Mouse (Mus musculus): ENCODE data around the gene Cluap1. TPM values are rescaled to one million over a fixed set of nuclear protein-coding genes. Genes with fewer than 3 reads are reported as not detected.

Gene Cluap1
- polyA plus RNA-seq, 1 experiment, result 17.0 TPM

- Histone ChIP-seq H3K27me3 (replicated peaks) (no peaks in the 10 kb centered on the region), H3K36me3 (replicated peaks; ENCODE audit: low read length) (peaks cover 45% of the 10 kb centered on the region), H3K4me1 (peaks cover 64% of the 10 kb centered on the region), H3K4me3 (replicated peaks) (peak within 1 kb of the TSS; percentile 89), H3K9me3 (no peaks in the 10 kb centered on the region)
- TF ChIP-seq FLI1 (IDR thresholded peaks at IDR 0.05; ENCODE audit: low read length), result no peak
- TF ChIP-seq GATA1 (IDR thresholded peaks at IDR 0.05; ENCODE audit: borderline replicate concordance, low read length), result no peak
Observed at GRCm38 (mm10) chr16:3976251-3976671, 67.7 kb downstream of the Cluap1 start, which contains the start of gene Nlrc3. Gene Nlrc3 (minus strand): TSS chr16:3976632.

- TF ChIP-seq FLI1 (IDR thresholded peaks at IDR 0.05; ENCODE audit: low read length), result no peak
- TF ChIP-seq GATA1 (IDR thresholded peaks at IDR 0.05; ENCODE audit: borderline replicate concordance, low read length), result no peak
- H3K4me3 ChIP-seq (replicated peaks), result peak overlapping the region; percentile 89
- no peaks in the 10 kb centered on the region for H3K27me3 ChIP-seq (replicated peaks)
- H3K9me3 ChIP-seq, result no peaks in the 10 kb centered on the region
- H3K36me3 ChIP-seq (replicated peaks; ENCODE audit: low read length), result peaks cover 49% of the 10 kb centered on the region
- peaks cover 69% of the 10 kb centered on the region for H3K4me1 ChIP-seq
Observed at GRCm38 (mm10) chr16:3976712-3977111, 68.1 kb downstream of the Cluap1 start.

DNA sequence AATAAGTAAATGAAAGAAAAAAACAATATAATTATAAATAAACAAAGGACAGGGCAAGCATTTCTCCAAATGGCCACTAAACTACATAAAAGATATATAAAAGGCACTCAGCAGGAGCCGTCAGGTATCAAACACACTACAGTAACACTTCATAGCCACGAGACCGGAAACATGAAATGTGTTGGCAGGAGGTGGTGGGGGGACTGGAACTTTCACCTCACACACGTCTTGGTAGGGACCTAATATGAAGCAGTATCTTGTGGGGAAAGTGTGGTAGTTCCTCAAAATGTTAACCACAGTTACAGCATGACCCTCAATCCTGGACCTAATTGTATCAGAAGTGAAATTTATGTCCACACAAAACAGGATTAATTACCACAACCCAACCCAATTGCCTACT is 73.6 kb downstream of the Cluap1 start:
- Histone ChIP-seq H3K4me3 (replicated peaks) (no peak overlapping the region), H3K27me3 (replicated peaks) (no peaks in the 10 kb centered on the region), H3K4me1 (peaks cover 53% of the 10 kb centered on the region), H3K36me3 (replicated peaks; ENCODE audit: low read length) (peaks cover 99% of the 10 kb centered on the region), H3K9me3 (no peaks in the 10 kb centered on the region)
- TF ChIP-seq FLI1 (IDR thresholded peaks at IDR 0.05; ENCODE audit: low read length) (no peak), GATA1 (IDR thresholded peaks at IDR 0.05; ENCODE audit: borderline replicate concordance, low read length) (no peak)

DNA sequence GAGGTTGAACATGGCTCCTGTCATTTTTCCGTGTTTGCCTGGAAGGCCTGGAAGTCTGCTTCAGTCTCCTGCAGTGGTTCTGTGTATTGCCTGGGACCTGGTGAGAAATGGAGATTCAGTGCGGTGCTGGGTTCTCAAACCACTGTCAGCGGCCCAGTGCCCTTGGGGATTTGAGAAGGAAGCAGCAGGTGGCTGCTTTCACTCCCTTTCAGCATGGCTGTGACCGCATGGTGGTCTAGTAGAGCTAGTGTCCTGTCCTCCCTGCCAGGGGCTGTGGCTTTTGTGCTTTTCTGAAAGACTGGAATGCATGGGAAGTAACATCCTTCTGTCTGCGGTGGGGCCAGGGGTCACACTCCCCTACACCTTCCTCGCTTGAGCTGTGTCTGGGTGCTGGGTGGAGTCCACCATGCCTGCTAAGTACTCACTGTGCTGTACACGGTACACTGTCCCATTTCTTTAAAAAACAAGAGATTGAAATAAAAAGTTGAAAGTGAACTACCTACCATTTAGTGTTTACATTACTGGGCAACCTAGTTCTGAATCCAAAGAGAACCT is 74.6 kb downstream of the Cluap1 start:
- Histone ChIP-seq H3K9me3 (no peaks in the 10 kb centered on the region), H3K36me3 (replicated peaks; ENCODE audit: low read length) (peaks cover 99% of the 10 kb centered on the region), H3K27me3 (replicated peaks) (no peaks in the 10 kb centered on the region), H3K4me3 (replicated peaks) (no peak overlapping the region), H3K4me1 (peaks cover 43% of the 10 kb centered on the region)
- TF ChIP-seq FLI1 (IDR thresholded peaks at IDR 0.05; ENCODE audit: low read length) (no peak), GATA1 (IDR thresholded peaks at IDR 0.05; ENCODE audit: borderline replicate concordance, low read length) (no peak)

DNA sequence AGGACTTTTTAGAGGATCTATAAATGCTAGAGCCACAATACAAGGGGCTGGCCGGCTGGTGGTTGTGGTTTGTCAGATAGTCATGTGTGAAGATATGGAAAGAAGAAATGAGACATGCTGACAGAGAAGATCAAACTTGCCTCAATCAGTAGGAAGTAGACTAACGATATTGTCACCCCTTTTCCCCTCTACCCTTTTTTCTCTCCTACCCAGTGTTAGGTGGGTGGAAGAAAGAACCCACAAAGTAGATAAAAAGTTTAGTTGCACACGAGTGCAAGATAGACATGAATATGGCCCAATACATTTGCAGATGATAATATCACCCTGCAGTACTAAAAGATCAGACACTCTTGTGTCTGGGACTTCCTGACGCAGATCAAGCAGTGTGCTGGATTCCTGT is 79.8 kb downstream of the Cluap1 start:
- Histone ChIP-seq H3K27me3 (replicated peaks) (no peaks in the 10 kb centered on the region), H3K4me3 (replicated peaks) (no peak overlapping the region), H3K36me3 (replicated peaks; ENCODE audit: low read length) (peaks cover 96% of the 10 kb centered on the region), H3K4me1 (peaks cover 4% of the 10 kb centered on the region), H3K9me3 (no peaks in the 10 kb centered on the region)
- TF ChIP-seq FLI1 (IDR thresholded peaks at IDR 0.05; ENCODE audit: low read length), result no peak
- no peak for TF ChIP-seq GATA1 (IDR thresholded peaks at IDR 0.05; ENCODE audit: borderline replicate concordance, low read length)

Other genes starting within 250 kb of the Cluap1 start
- 0.38 TPM in 1 of 2 replicates, not detected in the other for gene Mefv, start 190.7 kb upstream of the Cluap1 start, polyA plus RNA-seq (2012; ENCODE audit: insufficient read depth, low replicate concordance)
- gene Zfp263, start 164.7 kb upstream of the Cluap1 start, polyA plus RNA-seq (2012; ENCODE audit: insufficient read depth, low replicate concordance), result 2.8 and 8.0 TPM in 2 replicates
- gene Olfr15, start 77.9 kb upstream of the Cluap1 start, polyA plus RNA-seq (2012; ENCODE audit: insufficient read depth, low replicate concordance), result not detected in 2 replicates
- gene Zfp174, start 61.5 kb upstream of the Cluap1 start, polyA plus RNA-seq (2012; ENCODE audit: insufficient read depth, low replicate concordance), result 0.11 and 0.54 TPM in 2 replicates
- gene Naa60, start 36.4 kb upstream of the Cluap1 start, polyA plus RNA-seq (2012; ENCODE audit: insufficient read depth, low replicate concordance), result 30.2 and 49.6 TPM in 2 replicates
- 0.77 and 3.0 TPM in 2 replicates for gene Zfp597, start 24.2 kb upstream of the Cluap1 start, polyA plus RNA-seq (2012; ENCODE audit: insufficient read depth, low replicate concordance)
- gene Gm20695, start 24.2 kb upstream of the Cluap1 start, polyA plus RNA-seq (2012; ENCODE audit: insufficient read depth, low replicate concordance), result not detected in 2 replicates
- 18.9 and 24.5 TPM in 2 replicates for gene 1700037C18Rik, start 112 bp upstream of the Cluap1 start, polyA plus RNA-seq (2012; ENCODE audit: insufficient read depth, low replicate concordance)
- gene Nlrc3, start 67.8 kb downstream of the Cluap1 start, polyA plus RNA-seq (2012; ENCODE audit: insufficient read depth, low replicate concordance), result 0.31 TPM in 1 of 2 replicates, not detected in the other
- 15.6 and 19.8 TPM in 2 replicates for gene Slx4, start 95.0 kb downstream of the Cluap1 start, polyA plus RNA-seq (2012; ENCODE audit: insufficient read depth, low replicate concordance)
- not detected in 2 replicates for gene Dnase1, start 128.1 kb downstream of the Cluap1 start, polyA plus RNA-seq (2012; ENCODE audit: insufficient read depth, low replicate concordance)
- 147 and 152 TPM in 2 replicates for gene Trap1, start 169.0 kb downstream of the Cluap1 start, polyA plus RNA-seq (2012; ENCODE audit: insufficient read depth, low replicate concordance)

Data from megakaryocyte, embryonic 14.5 days (primary cell).